Mouse (Mus musculus): ENCODE results near the gene Stk17b. TPM values are rescaled to one million over a fixed set of nuclear protein-coding genes. Genes with fewer than 3 reads are reported as not detected.

Gene Stk17b
- total and polyA plus RNA-seq, 2 experiments from 2014 or later, result 4.1 to 7.8 TPM

GRCm38 (mm10) chr1:53706431-53707361 is 78.3 kb downstream of the Stk17b start, which contains the start of gene Dnah7a:
TSS of gene Dnah7a (minus strand) at chr1:53706784.
- no peaks in the 10 kb centered on the region for H3K27me3 ChIP-seq (ENCODE audit: insufficient read depth, low read length)
- peak within 1 kb of the TSS; percentile 79 for H3K27ac ChIP-seq (ENCODE audit: low read depth, low read length)
- H3K9ac ChIP-seq, result peak within 1 kb of the TSS; percentile 63
- no peaks in the 10 kb centered on the region for H3K4me1 ChIP-seq (ENCODE audit: insufficient read depth)
- H3K9me3 ChIP-seq (ENCODE audit: low read length), result no peaks in the 10 kb centered on the region
- H3K4me2 ChIP-seq (ENCODE audit: low read depth), result peak within 1 kb of the TSS; percentile 81
- no peaks in the 10 kb centered on the region for H3K36me3 ChIP-seq (ENCODE audit: insufficient read depth)
- TF ChIP-seq CTCF (IDR thresholded peaks at IDR 0.05; ENCODE audit: low read depth), result peak; percentile 74
- 12% methylated on average over 42 of the region's 42 CpGs for WGBS
- peak within 1 kb of the TSS; percentile 62 for H3K4me3 ChIP-seq (ENCODE audit: low read depth, low read length)
- DNase-seq (peak; percentile 83), ATAC-seq (peak; percentile 94)

Other genes starting within 250 kb of the Stk17b start
- gene Dnah7a, start 78.4 kb downstream of the Stk17b start, total RNA-seq (2014; rRNA removed), result 3.7 and 9.5 TPM in 2 replicates
- gene Dnah7a, start 78.4 kb downstream of the Stk17b start, polyA plus RNA-seq (2015; fragmentation: Nextera tagmentation; extraction: Ambion mirVana), result 13.2 and 15.0 TPM in 2 replicates

Measured in forebrain, postnatal 0 days (tissue).